Mouse (Mus musculus): ENCODE results near the gene Phactr3. TPM values are rescaled to one million over a fixed set of nuclear protein-coding genes. Genes with fewer than 3 reads are reported as not detected.
"Not testable (repeated sequence)": the region's sequence is repeated elsewhere in the genome, so short reads cannot be mapped to it uniquely, and the experiment has no call there.

Phactr3 gene
- polyA plus RNA-seq, 1 experiment from 2014 or later, result 1.3 TPM

DNA sequence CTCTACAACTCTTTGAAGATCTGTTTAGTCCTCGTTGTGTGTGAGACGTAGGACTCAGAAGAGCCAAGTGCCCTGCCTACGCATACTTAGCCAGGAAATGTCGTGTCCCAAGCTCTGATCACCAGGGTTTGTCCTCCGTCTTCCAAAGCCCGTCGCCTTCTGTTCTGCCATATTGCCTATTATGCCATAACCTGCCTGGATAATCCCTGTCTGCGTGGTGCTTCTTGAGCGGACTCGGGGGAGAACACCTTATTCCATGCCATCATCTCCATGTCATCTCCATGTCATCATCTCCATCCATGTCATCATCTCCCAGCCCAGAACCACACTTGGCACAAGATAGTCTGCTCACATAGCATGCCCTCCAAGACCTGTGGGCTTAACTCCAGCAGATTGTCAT lies 207.3 kb downstream of the Phactr3 start:
- no peak for ATAC-seq
- Histone ChIP-seq H3K4me1 (ENCODE audit: control insufficient read depth, insufficient read depth, low read length) (peaks cover 7% of the 10 kb centered on the region; the same call in 1 of the 2 replicates), H3K4me2 (ENCODE audit: low read depth, low read length) (no peak overlapping the region), H3K9ac (ENCODE audit: low read depth, low read length) (no peak overlapping the region), H3K27ac (ENCODE audit: low read length) (no peak overlapping the region), H3K4me3 (ENCODE audit: low read length) (no peak overlapping the region), H3K36me3 (ENCODE audit: control insufficient read depth, insufficient read depth, low read length) (no peaks in the 10 kb centered on the region), H3K9me3 (ENCODE audit: control insufficient read depth, low read length) (no peaks in the 10 kb centered on the region), H3K27me3 (replicated peaks; ENCODE audit: control insufficient read depth, insufficient read depth, low read length) (no peaks in the 10 kb centered on the region)
- 93% methylated on average over 10 of the region's 10 CpGs for WGBS

DNA sequence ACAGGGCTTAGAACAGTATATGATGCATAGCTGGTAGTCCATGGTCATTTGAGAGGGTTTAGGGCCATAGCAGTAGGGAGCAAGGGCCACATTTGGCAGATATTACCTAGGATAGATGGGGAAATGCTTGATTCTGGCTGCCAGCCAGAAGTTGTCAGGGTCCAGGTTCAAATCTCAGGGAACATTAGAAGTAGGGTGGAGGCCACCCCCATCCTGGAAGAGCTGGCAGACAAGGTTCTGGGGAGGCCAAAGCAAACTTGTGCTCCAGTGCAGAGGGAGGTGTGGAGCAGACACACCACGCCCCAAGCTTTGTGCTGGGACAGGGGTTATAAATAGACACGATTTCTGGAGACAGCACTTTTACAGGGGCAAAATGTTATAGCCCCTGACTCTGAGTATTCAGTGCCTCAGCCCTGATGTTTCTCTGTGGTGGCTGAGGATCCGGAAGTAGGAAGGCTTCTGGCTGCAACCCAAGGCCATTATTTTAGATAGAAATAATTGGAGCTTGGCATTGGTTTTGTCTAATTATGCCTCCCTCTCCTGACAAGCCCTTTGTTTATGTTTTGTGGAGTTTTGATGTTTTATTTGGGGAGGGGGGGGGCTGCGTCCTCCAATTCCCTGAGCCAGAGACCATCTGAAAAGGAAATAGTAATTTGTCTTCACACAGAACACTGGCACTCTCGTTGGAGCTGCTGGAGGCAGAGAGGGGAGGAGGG lies 208.1 kb downstream of the Phactr3 start:
- H3K9ac ChIP-seq (ENCODE audit: low read depth, low read length), result no peak overlapping the region
- H3K27me3 ChIP-seq (replicated peaks; ENCODE audit: control insufficient read depth, insufficient read depth, low read length), result no peaks in the 10 kb centered on the region
- H3K4me1 ChIP-seq (ENCODE audit: control insufficient read depth, insufficient read depth, low read length), result peaks cover 7% of the 10 kb centered on the region; the same call in 1 of the 2 replicates
- peak; percentile 31; the same call in 1 of the 2 replicates for ATAC-seq
- 15% methylated on average over 5 of the region's 5 CpGs for WGBS
- no peaks in the 10 kb centered on the region for H3K9me3 ChIP-seq (ENCODE audit: control insufficient read depth, low read length)
- H3K36me3 ChIP-seq (ENCODE audit: control insufficient read depth, insufficient read depth, low read length), result no peaks in the 10 kb centered on the region
- H3K4me2 ChIP-seq (ENCODE audit: low read depth, low read length), result 0 out of 2 replicates have a peak overlapping the region, but pooled peaks have one; percentile 14
- H3K27ac ChIP-seq (ENCODE audit: low read length), result no peak overlapping the region
- no peak overlapping the region for H3K4me3 ChIP-seq (ENCODE audit: low read length)

DNA sequence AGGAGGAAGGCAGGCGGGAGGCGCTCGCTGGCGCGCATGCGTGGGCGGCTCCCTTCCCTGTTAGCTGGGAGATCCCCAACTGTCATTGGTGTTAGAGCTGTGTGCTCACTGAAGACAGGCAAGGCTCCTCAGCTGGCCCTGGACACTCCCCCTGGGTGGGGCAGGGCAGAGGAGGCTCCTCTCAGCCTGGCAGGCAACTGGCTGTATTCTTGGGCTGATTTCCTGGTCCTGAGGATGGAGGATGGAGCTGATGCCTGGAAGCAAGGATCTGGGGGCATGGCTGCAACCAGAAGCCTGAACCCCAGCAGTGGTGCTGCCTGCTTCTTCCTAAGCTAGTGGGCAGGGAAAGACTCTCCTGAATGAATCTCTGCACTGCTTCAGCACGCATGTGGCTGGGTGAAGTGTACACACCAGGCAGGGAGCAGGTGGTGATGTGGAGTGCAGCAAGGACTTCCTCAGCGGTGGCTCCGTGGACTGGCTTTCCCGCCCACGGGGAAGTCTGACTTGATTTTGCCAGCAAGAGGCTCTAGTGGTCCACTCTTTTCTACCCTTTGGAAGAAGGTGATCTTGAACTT lies 208.8 kb downstream of the Phactr3 start:
- WGBS, result 12% methylated on average over 12 of the region's 12 CpGs
- Histone ChIP-seq H3K9ac (ENCODE audit: low read depth, low read length) (no peak overlapping the region), H3K4me1 (ENCODE audit: control insufficient read depth, insufficient read depth, low read length) (peaks cover 7% of the 10 kb centered on the region; the same call in 1 of the 2 replicates), H3K4me2 (ENCODE audit: low read depth, low read length) (peak overlapping the region; percentile 14; the same call in 1 of the 2 replicates), H3K4me3 (ENCODE audit: low read length) (no peak overlapping the region), H3K36me3 (ENCODE audit: control insufficient read depth, insufficient read depth, low read length) (no peaks in the 10 kb centered on the region), H3K27me3 (replicated peaks; ENCODE audit: control insufficient read depth, insufficient read depth, low read length) (no peaks in the 10 kb centered on the region), H3K27ac (ENCODE audit: low read length) (no peak overlapping the region), H3K9me3 (ENCODE audit: control insufficient read depth, low read length) (no peaks in the 10 kb centered on the region)
- ATAC-seq, result peak; percentile 98

DNA sequence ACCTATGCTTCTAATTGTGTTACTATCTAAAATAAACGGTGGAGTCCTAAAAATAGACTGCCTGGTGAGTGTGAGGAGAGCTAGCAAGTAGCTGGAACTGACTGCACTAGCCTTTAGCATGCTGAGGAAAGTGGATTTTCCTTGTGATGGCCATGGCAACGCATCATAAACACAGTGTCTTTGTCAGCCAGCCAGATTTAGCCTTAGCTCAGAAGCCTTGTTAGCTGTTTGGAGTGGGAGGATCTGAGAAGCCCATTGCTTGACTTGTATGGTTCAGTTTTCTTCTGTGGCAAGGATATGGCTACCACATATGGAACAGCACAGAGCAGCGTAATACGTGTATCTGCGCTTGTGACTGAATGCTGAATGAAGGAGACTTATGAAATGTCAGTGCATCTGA lies 210.8 kb downstream of the Phactr3 start:
- Histone ChIP-seq H3K9ac (ENCODE audit: low read depth, low read length) (no peak overlapping the region), H3K4me3 (ENCODE audit: low read length) (no peak overlapping the region), H3K36me3 (ENCODE audit: control insufficient read depth, insufficient read depth, low read length) (no peaks in the 10 kb centered on the region), H3K4me1 (ENCODE audit: control insufficient read depth, insufficient read depth, low read length) (peaks cover 7% of the 10 kb centered on the region; the same call in 1 of the 2 replicates), H3K27ac (ENCODE audit: low read length) (no peak overlapping the region), H3K27me3 (replicated peaks; ENCODE audit: control insufficient read depth, insufficient read depth, low read length) (no peaks in the 10 kb centered on the region), H3K9me3 (ENCODE audit: control insufficient read depth, low read length) (no peaks in the 10 kb centered on the region), H3K4me2 (ENCODE audit: low read depth, low read length) (no peak overlapping the region)
- no peak for ATAC-seq
- 77% methylated on average over 5 of the region's 5 CpGs for WGBS

DNA sequence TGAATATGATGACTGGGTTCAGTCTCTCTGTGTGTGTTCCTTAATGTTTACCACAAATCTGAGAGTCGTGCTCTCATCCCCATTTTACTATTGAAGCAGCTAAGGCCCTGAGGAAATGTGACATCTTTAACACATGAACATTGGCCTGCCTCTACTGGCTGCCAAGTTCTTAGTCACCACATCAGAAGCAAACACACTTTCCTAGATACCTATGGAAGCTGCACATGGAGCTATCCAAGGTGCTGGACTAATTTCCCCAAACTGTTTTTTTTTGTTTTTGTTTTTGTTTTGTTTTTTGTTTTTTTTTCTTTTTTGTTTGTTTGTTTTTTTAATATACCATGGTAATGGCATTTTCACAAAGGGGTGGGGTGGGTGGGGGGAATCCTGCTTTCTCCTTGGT lies 211.2 kb downstream of the Phactr3 start:
- H3K27ac ChIP-seq (ENCODE audit: low read length), result no peak overlapping the region
- no peaks in the 10 kb centered on the region for H3K27me3 ChIP-seq (replicated peaks; ENCODE audit: control insufficient read depth, insufficient read depth, low read length)
- H3K36me3 ChIP-seq (ENCODE audit: control insufficient read depth, insufficient read depth, low read length), result no peaks in the 10 kb centered on the region
- H3K4me2 ChIP-seq (ENCODE audit: low read depth, low read length), result no peak overlapping the region
- no peak overlapping the region for H3K4me3 ChIP-seq (ENCODE audit: low read length)
- H3K4me1 ChIP-seq (ENCODE audit: control insufficient read depth, insufficient read depth, low read length), result peaks cover 7% of the 10 kb centered on the region; the same call in 1 of the 2 replicates
- H3K9me3 ChIP-seq (ENCODE audit: control insufficient read depth, low read length), result no peaks in the 10 kb centered on the region
- no peak overlapping the region for H3K9ac ChIP-seq (ENCODE audit: low read depth, low read length)
- WGBS, result 65% methylated on average over 1 of the region's 1 CpGs
- no peak for ATAC-seq

DNA sequence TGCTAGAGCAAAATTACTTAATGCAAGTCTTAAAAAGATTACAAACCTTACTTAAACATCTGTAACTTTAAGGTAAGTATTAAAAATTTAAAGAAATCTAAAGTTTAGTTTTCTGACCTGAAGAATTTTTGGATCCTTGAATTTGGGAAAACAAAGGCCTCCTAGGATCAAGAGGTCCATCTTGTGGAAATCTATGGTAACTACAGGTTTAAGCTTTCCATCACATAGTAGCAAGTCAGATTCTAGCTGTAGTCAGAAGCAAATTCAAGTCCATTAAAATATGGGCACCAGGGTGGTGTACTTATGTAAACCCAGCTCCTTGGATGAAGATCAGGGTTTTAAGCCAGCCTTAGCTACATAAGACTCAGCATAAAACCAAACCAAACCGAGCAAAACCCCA lies 219.1 kb downstream of the Phactr3 start:
- H3K36me3 ChIP-seq (ENCODE audit: control insufficient read depth, insufficient read depth, low read length), result no peaks in the 10 kb centered on the region
- H3K27ac ChIP-seq (ENCODE audit: low read length), result no peak overlapping the region
- H3K9ac ChIP-seq (ENCODE audit: low read depth, low read length), result no peak overlapping the region
- H3K4me2 ChIP-seq (ENCODE audit: low read depth, low read length), result no peak overlapping the region
- 52% methylated on average over 1 of the region's 1 CpGs for WGBS
- H3K27me3 ChIP-seq (replicated peaks; ENCODE audit: control insufficient read depth, insufficient read depth, low read length), result no peaks in the 10 kb centered on the region
- ATAC-seq, result no peak
- H3K4me1 ChIP-seq (ENCODE audit: control insufficient read depth, insufficient read depth, low read length), result no peaks in the 10 kb centered on the region
- no peak overlapping the region for H3K4me3 ChIP-seq (ENCODE audit: low read length)
- H3K9me3 ChIP-seq (ENCODE audit: control insufficient read depth, low read length), result no peaks in the 10 kb centered on the region

DNA sequence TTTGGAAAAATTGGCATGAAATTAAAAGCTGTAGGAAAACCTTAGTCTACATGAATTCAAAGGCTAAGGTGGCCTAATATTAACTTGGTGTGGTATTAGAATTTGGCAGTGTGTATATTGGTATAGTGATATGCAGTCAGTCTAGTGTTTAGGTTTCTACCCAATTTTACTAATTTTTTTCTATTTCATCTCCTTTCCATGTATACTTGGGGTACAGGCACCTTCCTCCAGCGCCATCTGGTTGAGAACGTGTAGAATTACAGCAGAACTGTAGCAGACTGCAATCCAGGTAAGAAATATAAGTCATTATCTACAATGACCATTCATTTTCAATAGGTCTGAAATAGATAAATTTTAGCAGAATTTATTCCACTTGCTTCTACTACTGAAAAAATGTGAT lies 220.3 kb downstream of the Phactr3 start:
- H3K9me3 ChIP-seq (ENCODE audit: control insufficient read depth, low read length), result no peaks in the 10 kb centered on the region
- no peak overlapping the region for H3K9ac ChIP-seq (ENCODE audit: low read depth, low read length)
- H3K36me3 ChIP-seq (ENCODE audit: control insufficient read depth, insufficient read depth, low read length), result no peaks in the 10 kb centered on the region
- no peak for ATAC-seq
- 3% methylated on average over 2 of the region's 2 CpGs for WGBS
- H3K4me2 ChIP-seq (ENCODE audit: low read depth, low read length), result no peak overlapping the region
- no peak overlapping the region for H3K27ac ChIP-seq (ENCODE audit: low read length)
- no peaks in the 10 kb centered on the region for H3K4me1 ChIP-seq (ENCODE audit: control insufficient read depth, insufficient read depth, low read length)
- no peak overlapping the region for H3K4me3 ChIP-seq (ENCODE audit: low read length)
- H3K27me3 ChIP-seq (replicated peaks; ENCODE audit: control insufficient read depth, insufficient read depth, low read length), result no peaks in the 10 kb centered on the region

DNA sequence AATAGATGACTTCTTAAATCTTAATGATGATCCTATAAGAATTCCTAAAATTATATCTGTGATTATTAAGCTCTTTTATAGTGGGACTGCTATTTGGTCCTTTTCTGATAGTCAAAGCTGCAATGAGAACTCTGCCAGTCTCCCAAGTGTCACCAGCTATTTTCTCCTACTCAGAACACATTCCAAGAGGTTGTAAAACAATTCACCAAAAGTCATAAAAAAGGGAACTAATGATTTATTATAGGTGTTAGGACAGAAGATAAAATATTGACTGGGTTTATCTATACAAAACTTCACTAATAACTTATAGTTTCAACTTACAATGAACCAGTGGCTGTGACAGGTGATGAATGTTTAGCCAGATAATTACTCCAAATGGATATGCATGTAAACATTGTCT lies 223.3 kb downstream of the Phactr3 start:
- not testable (repeated sequence) for H3K4me3 ChIP-seq (ENCODE audit: low read length); H3K27me3 ChIP-seq (replicated peaks; ENCODE audit: control insufficient read depth, insufficient read depth, low read length); H3K4me2 ChIP-seq (ENCODE audit: low read depth, low read length); H3K4me1 ChIP-seq (ENCODE audit: control insufficient read depth, insufficient read depth, low read length); H3K36me3 ChIP-seq (ENCODE audit: control insufficient read depth, insufficient read depth, low read length); H3K9ac ChIP-seq (ENCODE audit: low read depth, low read length); H3K27ac ChIP-seq (ENCODE audit: low read length); H3K9me3 ChIP-seq (ENCODE audit: control insufficient read depth, low read length)
- ATAC-seq, result peak; percentile 86

DNA sequence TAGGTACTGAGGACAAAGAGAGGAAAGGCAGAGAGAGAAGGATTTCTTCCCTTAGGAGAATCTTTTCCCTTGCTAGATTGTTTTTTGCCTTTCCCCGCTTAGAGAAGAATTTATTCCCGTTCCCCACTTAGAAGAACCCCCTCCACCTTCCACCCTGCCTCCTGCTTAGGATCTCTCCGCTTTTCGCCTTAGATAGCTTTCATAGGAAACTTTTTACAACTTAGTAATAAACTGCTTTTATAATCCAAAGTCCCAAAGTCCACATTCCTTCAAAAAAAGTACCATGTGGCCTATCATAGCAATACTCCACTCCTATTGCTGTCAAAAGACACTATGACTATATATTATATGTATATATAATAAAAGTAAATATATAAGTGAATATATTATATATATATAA lies 223.8 kb downstream of the Phactr3 start:
- H3K9ac ChIP-seq (ENCODE audit: low read depth, low read length), result no peak overlapping the region
- no peak overlapping the region; the same call in 1 of the 2 replicates for H3K27ac ChIP-seq (ENCODE audit: low read length)
- H3K4me1 ChIP-seq (ENCODE audit: control insufficient read depth, insufficient read depth, low read length), result no peaks in the 10 kb centered on the region
- H3K4me3 ChIP-seq (ENCODE audit: low read length), result no peak overlapping the region
- WGBS, result 36% methylated on average over 4 of the region's 4 CpGs
- peak; percentile 92 for ATAC-seq
- H3K36me3 ChIP-seq (ENCODE audit: control insufficient read depth, insufficient read depth, low read length), result no peaks in the 10 kb centered on the region
- no peaks in the 10 kb centered on the region for H3K9me3 ChIP-seq (ENCODE audit: control insufficient read depth, low read length)
- H3K4me2 ChIP-seq (ENCODE audit: low read depth, low read length), result no peak overlapping the region
- H3K27me3 ChIP-seq (replicated peaks; ENCODE audit: control insufficient read depth, insufficient read depth, low read length), result no peaks in the 10 kb centered on the region

Data from intestine, embryonic 16.5 days (tissue).